In genomic region chr14:108914336-108914735, GRCm38 (mm10) we compare ENCODE assay signal across 8 mouse cellular contexts. TPM values are rescaled to one million over a fixed set of nuclear protein-coding genes. Genes with fewer than 3 reads are reported as not detected.
A peak's percentile ranks its signal among the peaks of the same experiment; 100 is the strongest.
DNase-seq lines count a peak whose midpoint lies in the region; ATAC-seq and TF ChIP-seq lines count a peak whose summit lies in the region.

No protein-coding gene starts in this region.

- no peaks in the 10 kb centered on the region for H3K36me3 ChIP-seq in hindbrain, postnatal 0 days (ENCODE audit: insufficient read depth, low read length)
- no peaks in the 10 kb centered on the region for H3K36me3 ChIP-seq in neural tube, embryonic 14.5 days (ENCODE audit: control insufficient read depth, insufficient read depth, low read length)

- H3K4me3 ChIP-seq in cerebellum, adult 2 months (replicated peaks; ENCODE audit: insufficient read depth, low read depth, low read length), result peak overlapping the region; percentile 70
- H3K4me3 ChIP-seq in left cerebral cortex, adult 2 months, result peak overlapping the region; percentile 83
- peak overlapping the region; percentile 67 for H3K4me3 ChIP-seq in hindbrain, postnatal 0 days (ENCODE audit: low read length)
- H3K4me3 ChIP-seq in neural tube, embryonic 14.5 days (ENCODE audit: low read depth, low read length), result peak overlapping the region; percentile 70

- no peaks in the 10 kb centered on the region for H3K27me3 ChIP-seq in cerebellum, adult 2 months (ENCODE audit: control insufficient read depth, insufficient read depth, low read length)
- H3K27me3 ChIP-seq in hindbrain, postnatal 0 days (ENCODE audit: insufficient read depth, low read length), result no peaks in the 10 kb centered on the region
- H3K27me3 ChIP-seq in neural tube, embryonic 14.5 days (ENCODE audit: control insufficient read depth, insufficient read depth, low read length), result peaks cover 2% of the 10 kb centered on the region; the same call in 1 of the 2 replicates

- TF ChIP-seq POLR2A in cerebellum, adult 2 months (IDR thresholded peaks at IDR 0.05; ENCODE audit: borderline replicate concordance, insufficient read depth, low read length), result no peak

- H3K4me1 ChIP-seq in cerebellum, adult 2 months (ENCODE audit: control insufficient read depth, insufficient read depth, low read length), result no peaks in the 10 kb centered on the region
- 0 out of 2 replicates have a peak, but pooled peaks cover 3% of the 10 kb centered on the region for H3K4me1 ChIP-seq in hindbrain, postnatal 0 days (ENCODE audit: insufficient read depth, low read length)
- peaks cover 2% of the 10 kb centered on the region; the same call in 1 of the 2 replicates for H3K4me1 ChIP-seq in neural tube, embryonic 14.5 days (ENCODE audit: control insufficient read depth, insufficient read depth, low read length)

- no peak for TF ChIP-seq CTCF in cerebellum, adult 2 months (IDR thresholded peaks at IDR 0.05; ENCODE audit: borderline replicate concordance, insufficient read depth, low read depth, low read length)
- TF ChIP-seq CTCF in left cerebral cortex, adult 2 months (IDR thresholded peaks at IDR 0.05), result no peak
- no peak for TF ChIP-seq CTCF in hindbrain, postnatal 0 days (IDR thresholded peaks at IDR 0.05; ENCODE audit: low read depth)

- WGBS in cerebellum, adult 2 months, result 3% methylated on average over 16 of the region's 16 CpGs
- WGBS in hindbrain, postnatal 0 days, result 8% methylated on average over 16 of the region's 16 CpGs
- 5% methylated on average over 16 of the region's 16 CpGs for WGBS in neural tube, embryonic 14.5 days

- ATAC-seq in hindbrain, postnatal 0 days, result no peak
- no peak for ATAC-seq in neural tube, embryonic 14.5 days (ENCODE audit: low read depth)
- ATAC-seq in monocyte, adult 5-6 weeks (replicated peaks; ENCODE audit: insufficient number of reproducible peaks, low FRiP score, low TSS enrichment, poor library complexity, severe bottlenecking), result no peak

- intact Hi-C loops in left cerebral cortex, adult 2 months (cut with DNase I), result loop anchor here (5.0 kb wide), 3 partner anchors 92 to 667 kb away; no protein-coding TSS in a partner anchor
- intact Hi-C loops in left cerebral cortex, postnatal 10 days (cut with DNase I), result loop anchor here (5.0 kb wide), 1 partner anchor 107 kb away; no protein-coding TSS in a partner anchor

- H3K4me2 ChIP-seq in hindbrain, postnatal 0 days (ENCODE audit: low read depth, low read length), result peak overlapping the region; percentile 87
- peak overlapping the region; percentile 80 for H3K4me2 ChIP-seq in neural tube, embryonic 14.5 days (ENCODE audit: low read depth, low read length)

- H3K9me3 ChIP-seq in hindbrain, postnatal 0 days (ENCODE audit: low read length), result no peaks in the 10 kb centered on the region
- no peaks in the 10 kb centered on the region for H3K9me3 ChIP-seq in neural tube, embryonic 14.5 days (ENCODE audit: control insufficient read depth, low read length)

- no peak overlapping the region; the same call in 1 of the 2 replicates for H3K27ac ChIP-seq in cerebellum, adult 2 months (ENCODE audit: insufficient read depth, low read length)
- peak overlapping the region; percentile 96 for H3K27ac ChIP-seq in left cerebral cortex, adult 2 months
- H3K27ac ChIP-seq in hindbrain, postnatal 0 days, result peak overlapping the region; percentile 87; the same call in 1 of the 2 replicates
- H3K27ac ChIP-seq in neural tube, embryonic 14.5 days (ENCODE audit: low read depth, low read length), result peak overlapping the region; percentile 96

- peak in 1 of 2 experiments; percentile 38 for DNase-seq in cerebellum, adult 2 months
- DNase-seq in cerebellum, adult 9-11 months, result no peak
- no peak for DNase-seq in left cerebral cortex, adult 2 months (ENCODE audit: extremely low spot score in 1 of 2, low spot score in 2 of 2)
- no peak for DNase-seq in left cerebral cortex, postnatal 10 days (ENCODE audit: extremely low spot score in 1 of 2, low spot score in 2 of 2)
- DNase-seq in hindbrain, postnatal 0 days (ENCODE audit: low spot score), result peak; percentile 50
- DNase-seq in ovary, postnatal 36 days (ENCODE audit: low spot score), result no peak

- H3K9ac ChIP-seq in hindbrain, postnatal 0 days (replicated peaks; ENCODE audit: low read length), result peak overlapping the region; percentile 79
- peak overlapping the region; percentile 92 for H3K9ac ChIP-seq in neural tube, embryonic 14.5 days (replicated peaks; ENCODE audit: low read depth, low read length)

RNA-seq across cellular contexts. Expression of gene Slitrk1, which starts 0.4 kb away (rescaled TPM):
- 34.6 and 36.7 TPM in 2 replicates for polyA plus RNA-seq in cerebellum, adult 2 months (2012; rRNA removed)
- total RNA-seq in left cerebral cortex, adult 2 months (2021), result 10 to 100 TPM; 79.7 to 87.3 TPM
- 10 to 100 TPM; 61.1 to 65.5 TPM for total RNA-seq in left cerebral cortex, postnatal 10 days (2021)
- total RNA-seq in hindbrain, postnatal 0 days (2014; rRNA removed), result 33.1 and 38.3 TPM in 2 replicates
- polyA plus RNA-seq in hindbrain, postnatal 0 days (2015; fragmentation: Nextera tagmentation; extraction: Ambion mirVana), result 21.4 and 23.3 TPM in 2 replicates
- 53.8 and 55.5 TPM in 2 replicates for polyA plus RNA-seq in neural tube, embryonic 14.5 days (2014; fragmentation: Nextera tagmentation; extraction: Ambion mirVana)
- total RNA-seq in monocyte, adult 5-6 weeks (2017), result not detected in 3 replicates

Comparison
In these comparisons a context has a peak if more than half of its experiments do, and no peak if none do; other contexts are left out.
1. RNA of gene Slitrk1, which starts 0.4 kb away (total RNA-seq): 79.7 to 87.3 TPM in left cerebral cortex, adult 2 months, 61.1 to 65.5 TPM in left cerebral cortex, postnatal 10 days and 33.1 to 38.3 TPM in hindbrain, postnatal 0 days; not detected in monocyte, adult 5-6 weeks; every median in the first group is over 10 times any median in the second.
2. Peak in every context shown above with its lines, with median percentiles within 50 percentile points of each other: H3K4me3 ChIP-seq.